Mouse (Mus musculus) liver, postnatal 0 days (tissue): ENCODE measurements around the gene Grk1. TPM values are rescaled to one million over a fixed set of nuclear protein-coding genes. Genes with fewer than 3 reads are reported as not detected.

Source experiments
- ATAC-seq: fragments of 200-750 bp; cut with Nextera tagmentation; 2 replicates; pipeline ENCODE4 v1.8.0; 2017; ENCODE audit warnings: mild to moderate bottlenecking, moderate library complexity
- DNase-seq: peaks from one replicate; pipeline ENCODE4 v3.0.0-alpha.2; 2016
- H3K27ac ChIP-seq: fragments of 300-500 bp; sonication (generic); 2 replicates; pipeline ENCODE4 v1.5.1; 2014; ENCODE audit warnings: antibody characterized with exemption, moderate library complexity, mild to moderate bottlenecking, low read depth
- H3K27me3 ChIP-seq: fragments of 300-500 bp; sonication (generic); 2 replicates; pipeline ENCODE4 v1.6.1; 2014; ENCODE audit warnings: low read length, control low read depth, mixed read lengths; ENCODE audit not compliant: insufficient read depth
- H3K36me3 ChIP-seq: fragments of 300-500 bp; sonication (generic); replicated peaks from 2 replicates; pipeline ENCODE4 v1.6.1; 2014; ENCODE audit warnings: mild to moderate bottlenecking, control low read depth, low read length, moderate library complexity, mixed read lengths; ENCODE audit not compliant: insufficient read depth
- H3K4me1 ChIP-seq: fragments of 300-500 bp; sonication (generic); 2 replicates; pipeline ENCODE4 v1.6.1; 2014; ENCODE audit warnings: antibody characterized with exemption, mild to moderate bottlenecking, control low read depth; ENCODE audit not compliant: insufficient read depth
- H3K4me2 ChIP-seq: fragments of 300-500 bp; sonication (generic); 2 replicates; pipeline ENCODE4 v1.6.1; 2014; ENCODE audit warnings: low read depth, mild to moderate bottlenecking, low read length, moderate library complexity, mixed read lengths
- H3K4me3 ChIP-seq: fragments of 300-500 bp; sonication (generic); 2 replicates; pipeline ENCODE4 v1.5.1; 2014; ENCODE audit warnings: low read depth, low read length
- H3K9ac ChIP-seq: fragments of 300-500 bp; sonication (generic); replicated peaks from 2 replicates; pipeline ENCODE4 v1.6.1; 2014; ENCODE audit warnings: mild to moderate bottlenecking, moderate library complexity
- H3K9me3 ChIP-seq: fragments of 300-500 bp; sonication (generic); 2 replicates; pipeline ENCODE4 v1.6.1; 2016; ENCODE audit warnings: mild to moderate bottlenecking, control low read depth, low read length, mixed read lengths
- CTCF ChIP-seq: sonication (generic); IDR thresholded peaks from 2 replicates; pipeline ENCODE4 v1.5.1; 2016; ENCODE audit warnings: antibody characterized with exemption, low read depth
- EP300 ChIP-seq: IDR thresholded peaks from 2 replicates; pipeline ENCODE4 v1.6.1; 2016; ENCODE audit warnings: antibody characterized with exemption, low read depth, mild to moderate bottlenecking
- WGBS: fragments of 180-500 bp; shearing (Covaris S2); extraction: QIAGEN DNeasy Blood & Tissue Kit; methylation state at CpG from one replicate; pipeline ENCODE4 v1.1.7; 2014; ENCODE audit not compliant: insufficient replicate concordance; 5-methylcytosine and 5-hydroxymethylcytosine counted together
- polyA plus RNA-seq: library from polyadenylated mRNA; unstranded; fragments of >200 nt; fragmentation: Nextera tagmentation; extraction: Ambion mirVana; gene quantifications from 2 replicates; pipeline ENCODE4 v1.2.1, GENCODE M21; 2015

The Grk1 gene
- polyA plus RNA-seq, 1 experiment from 2014 or later = not detected

GRCm38 (mm10) chr8:13462392-13462791 is 57.5 kb downstream of the Grk1 start:
- no peak for TF ChIP-seq EP300
- TF ChIP-seq CTCF = no peak
- H3K36me3 ChIP-seq = no peaks in the 10 kb centered on the region
- DNase-seq (peak; percentile 80), ATAC-seq (peak; percentile 86)
- no peak overlapping the region for H3K4me3 ChIP-seq
- WGBS = 45% methylated on average over 10 of the region's 10 CpGs
- no peaks in the 10 kb centered on the region for H3K27me3 ChIP-seq
- no peak overlapping the region for H3K27ac ChIP-seq
- H3K4me1 ChIP-seq = peaks cover 8% of the 10 kb centered on the region; the same call in 1 of the 2 replicates
- no peaks in the 10 kb centered on the region for H3K9me3 ChIP-seq
- H3K9ac ChIP-seq = no peak overlapping the region
- H3K4me2 ChIP-seq = no peak overlapping the region

- Histone ChIP-seq H3K27me3 (no peaks in the 10 kb centered on the region), H3K9ac (no peak overlapping the region), H3K4me2 (no peak overlapping the region), H3K36me3 (no peaks in the 10 kb centered on the region), H3K27ac (no peak overlapping the region), H3K4me3 (no peak overlapping the region), H3K9me3 (no peaks in the 10 kb centered on the region), H3K4me1 (peaks cover 8% of the 10 kb centered on the region; the same call in 1 of the 2 replicates)
- ATAC-seq = no peak
- no peak for DNase-seq
- 66% methylated on average over 7 of the region's 7 CpGs for WGBS
- TF ChIP-seq CTCF (no peak), EP300 (no peak)
Observed at GRCm38 (mm10) chr8:13465324-13465723, 60.4 kb downstream of the Grk1 start.

DNA sequence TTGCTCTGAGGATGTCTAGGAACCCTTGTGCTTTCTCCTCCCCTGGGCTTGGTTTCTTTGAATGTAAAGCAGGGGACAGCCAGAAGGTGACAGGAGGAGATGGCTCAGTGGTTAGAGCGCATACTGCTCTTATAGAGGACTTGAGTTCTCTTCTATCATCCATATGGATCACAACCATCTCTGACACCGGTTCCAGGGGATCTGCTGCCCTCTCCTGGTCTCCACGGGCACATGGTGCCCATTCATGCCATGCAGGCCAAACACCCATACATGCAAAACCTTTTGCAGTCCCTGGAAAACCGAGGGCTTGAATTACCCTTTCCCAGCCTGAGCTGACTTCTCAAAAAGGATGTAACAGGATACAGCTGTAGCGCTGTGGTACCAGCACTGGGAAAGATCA is 62.1 kb downstream of the Grk1 start:
- 62% methylated on average over 5 of the region's 5 CpGs for WGBS
- DNase-seq = no peak
- no peak overlapping the region for H3K4me3 ChIP-seq
- no peak overlapping the region for H3K27ac ChIP-seq
- H3K27me3 ChIP-seq = no peaks in the 10 kb centered on the region
- no peak for ATAC-seq
- no peak overlapping the region for H3K9ac ChIP-seq
- no peak overlapping the region for H3K4me2 ChIP-seq
- H3K9me3 ChIP-seq = no peaks in the 10 kb centered on the region
- H3K4me1 ChIP-seq = 0 out of 2 replicates have a peak, but pooled peaks cover 3% of the 10 kb centered on the region
- H3K36me3 ChIP-seq = no peaks in the 10 kb centered on the region
- TF ChIP-seq CTCF (peak; percentile 60), EP300 (no peak)

DNA sequence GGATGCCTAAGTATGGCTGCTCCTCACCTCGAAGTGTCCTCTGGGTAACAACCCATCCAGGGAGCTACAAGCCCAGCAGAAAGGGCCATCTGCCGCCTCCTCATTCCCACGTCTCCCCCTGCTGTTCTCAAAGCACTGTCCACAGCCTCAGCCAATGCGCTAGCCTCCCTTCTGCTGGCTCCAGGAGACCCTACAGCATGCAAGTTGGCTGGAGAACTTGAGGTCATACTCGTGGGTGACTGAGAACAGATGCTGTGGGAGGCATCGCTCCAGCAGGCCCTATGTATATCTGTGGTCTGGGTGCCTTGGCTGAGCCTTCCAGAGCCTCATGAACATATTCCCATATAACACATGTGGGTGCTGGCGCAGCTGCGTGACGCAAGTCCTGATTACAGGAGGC is 63.9 kb downstream of the Grk1 start:
- Histone ChIP-seq H3K27ac (no peak overlapping the region), H3K27me3 (no peaks in the 10 kb centered on the region), H3K4me3 (no peak overlapping the region), H3K36me3 (no peaks in the 10 kb centered on the region), H3K4me1 (no peaks in the 10 kb centered on the region), H3K9ac (no peak overlapping the region), H3K9me3 (no peaks in the 10 kb centered on the region), H3K4me2 (no peak overlapping the region)
- ATAC-seq = no peak
- 77% methylated on average over 9 of the region's 9 CpGs for WGBS
- no peak for TF ChIP-seq CTCF
- TF ChIP-seq EP300 = no peak
- DNase-seq = no peak

DNA sequence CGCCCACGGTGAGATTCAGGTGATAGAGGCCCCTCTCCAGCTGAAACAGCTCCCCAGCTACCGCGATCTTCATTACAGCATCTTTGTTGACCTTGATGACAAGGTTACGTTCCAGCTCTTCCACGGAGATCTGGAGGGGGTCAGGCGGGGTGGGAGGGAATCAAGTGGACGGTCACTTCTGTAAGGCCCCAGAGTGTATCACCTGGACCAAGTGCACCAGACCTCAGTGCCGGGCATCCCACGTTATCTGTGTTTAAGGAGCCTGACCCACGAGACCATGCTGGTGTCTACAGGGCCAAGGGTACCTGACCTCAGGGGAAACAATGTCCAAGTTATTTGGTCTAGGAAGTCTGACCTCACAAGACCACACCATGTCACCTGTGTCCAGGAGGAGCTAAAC is 66.6 kb downstream of the Grk1 start:
- Histone ChIP-seq H3K4me1 (no peaks in the 10 kb centered on the region), H3K4me2 (no peak overlapping the region), H3K27ac (no peak overlapping the region), H3K9me3 (no peaks in the 10 kb centered on the region), H3K9ac (no peak overlapping the region), H3K36me3 (no peaks in the 10 kb centered on the region), H3K27me3 (no peaks in the 10 kb centered on the region), H3K4me3 (no peak overlapping the region)
- WGBS = 77% methylated on average over 11 of the region's 11 CpGs
- no peak for TF ChIP-seq EP300
- no peak for TF ChIP-seq CTCF
- DNase-seq (no peak), ATAC-seq (no peak)

Other genes with a start within 250 kb of the Grk1 start
- gene Lamp1, start 245.9 kb upstream of the Grk1 start, polyA plus RNA-seq = 199 and 206 TPM in 2 replicates
- 10.6 and 12.1 TPM in 2 replicates for gene Grtp1, start 204.5 kb upstream of the Grk1 start, polyA plus RNA-seq
- 0.45 TPM in 1 of 2 replicates, not detected in the other for gene Adprhl1, start 150.9 kb upstream of the Grk1 start, polyA plus RNA-seq
- 5.0 and 5.9 TPM in 2 replicates for gene Dcun1d2, start 117.0 kb upstream of the Grk1 start, polyA plus RNA-seq
- 3.3 and 3.7 TPM in 2 replicates for gene Tmco3, start 116.9 kb upstream of the Grk1 start, polyA plus RNA-seq
- 45.9 and 52.5 TPM in 2 replicates for gene Tfdp1, start 66.3 kb upstream of the Grk1 start, polyA plus RNA-seq
- gene Atp4b, start 8.3 kb upstream of the Grk1 start, polyA plus RNA-seq = not detected in 2 replicates
- gene Tmem255b, start 30.1 kb downstream of the Grk1 start, polyA plus RNA-seq = not detected in 2 replicates
- gene Gas6, start 89.4 kb downstream of the Grk1 start, polyA plus RNA-seq = 9.0 and 9.3 TPM in 2 replicates
- gene 1700029H14Rik, start 157.4 kb downstream of the Grk1 start, polyA plus RNA-seq = not detected in 2 replicates